Mouse (Mus musculus): ENCODE data around the gene Dnajc10.

Gene Dnajc10

GRCm38 (mm10) chr2:80340537-80340936 lies 25.3 kb downstream of the Dnajc10 start:
- no peak for DNase-seq (ENCODE audit: low read depth, low spot score)

- no peak for DNase-seq (ENCODE audit: low read depth, low spot score)
Observed at GRCm38 (mm10) chr2:80354531-80354930, 39.3 kb downstream of the Dnajc10 start.

GRCm38 (mm10) chr2:80356656-80357231 lies 41.5 kb downstream of the Dnajc10 start:
- peak; percentile 23 for DNase-seq (ENCODE audit: low read depth, low spot score)

GRCm38 (mm10) chr2:80371458-80371857 lies 56.2 kb downstream of the Dnajc10 start:
- DNase-seq (ENCODE audit: low read depth, low spot score), result no peak

- no peak for DNase-seq (ENCODE audit: low read depth, low spot score)
Observed at GRCm38 (mm10) chr2:80374892-80375291, 59.6 kb downstream of the Dnajc10 start.

- DNase-seq (ENCODE audit: low read depth, low spot score), result no peak
Observed at GRCm38 (mm10) chr2:80379848-80380247, 64.6 kb downstream of the Dnajc10 start.

- no peak for DNase-seq (ENCODE audit: low read depth, low spot score)
Observed at GRCm38 (mm10) chr2:80384447-80384846, 69.2 kb downstream of the Dnajc10 start.

- DNase-seq (ENCODE audit: low read depth, low spot score), result no peak
Observed at GRCm38 (mm10) chr2:80386255-80386654, 71.0 kb downstream of the Dnajc10 start.

GRCm38 (mm10) chr2:80387668-80388067 lies 72.4 kb downstream of the Dnajc10 start:
- DNase-seq (ENCODE audit: low read depth, low spot score), result no peak

- no peak for DNase-seq (ENCODE audit: low read depth, low spot score)
Observed at GRCm38 (mm10) chr2:80388341-80388740, 73.1 kb downstream of the Dnajc10 start.

- no peak for DNase-seq (ENCODE audit: low read depth, low spot score)
Observed at GRCm38 (mm10) chr2:80396057-80396456, 80.8 kb downstream of the Dnajc10 start.

GRCm38 (mm10) chr2:80396864-80397263 lies 81.6 kb downstream of the Dnajc10 start:
- DNase-seq (ENCODE audit: low read depth, low spot score), result no peak

- DNase-seq (ENCODE audit: low read depth, low spot score), result no peak
Observed at GRCm38 (mm10) chr2:80398595-80399099, 83.4 kb downstream of the Dnajc10 start.
